10 mouse cellular contexts compared by ENCODE assay signal in genomic region chr12:85397063-85397959, GRCm38 (mm10). TPM values are rescaled to one million over a fixed set of nuclear protein-coding genes. Genes with fewer than 3 reads are reported as not detected.
DNase-seq lines count a peak whose midpoint lies in the region; ATAC-seq and TF ChIP-seq lines count a peak whose summit lies in the region.
"Had no signal": no experiment of that assay in that cellular context is flagged by ENCODE, and none has a peak within 500 bp of the region (broad histone marks: within the 10 kb centered on the region; RNA-seq: fewer than 3 reads in every experiment).

No protein-coding gene starts in this region.

- no peaks in the 10 kb centered on the region for H3K36me3 ChIP-seq in liver, embryonic 15.5 days (replicated peaks)
- no peaks in the 10 kb centered on the region for H3K36me3 ChIP-seq in liver, embryonic 11.5 days (ENCODE audit: control insufficient read depth, insufficient read depth, low read length)
- H3K36me3 ChIP-seq in stomach, postnatal 0 days (ENCODE audit: control insufficient read depth, insufficient read depth, low read length), result no peaks in the 10 kb centered on the region
- no peaks in the 10 kb centered on the region for H3K36me3 ChIP-seq in kidney, adult 2 months (ENCODE audit: control insufficient read depth, insufficient read depth, low read length)
- H3K36me3 ChIP-seq: lung, embryonic 15.5 days had no signal

- no peaks in the 10 kb centered on the region; the same call in 1 of the 2 replicates for H3K4me1 ChIP-seq in liver, embryonic 15.5 days (replicated peaks)
- H3K4me1 ChIP-seq in liver, embryonic 11.5 days (replicated peaks; ENCODE audit: control insufficient read depth, insufficient read depth, low read length), result no peaks in the 10 kb centered on the region
- peaks cover 15% of the 10 kb centered on the region; the same call in 1 of the 2 replicates for H3K4me1 ChIP-seq in brown adipose tissue, adult 24 weeks (ENCODE audit: control insufficient read depth, insufficient read depth, insufficient read length, low read length)
- no peaks in the 10 kb centered on the region for H3K4me1 ChIP-seq in stomach, postnatal 0 days (replicated peaks; ENCODE audit: control insufficient read depth, insufficient read depth)
- no peaks in the 10 kb centered on the region for H3K4me1 ChIP-seq in kidney, adult 2 months (ENCODE audit: control insufficient read depth, insufficient read depth, low read length)

- peak; percentile 52 for TF ChIP-seq EP300 in stomach, postnatal 0 days (optimal IDR thresholded peaks at IDR 0.05)

- H3K4me2 ChIP-seq in liver, embryonic 15.5 days, result no peak overlapping the region
- H3K4me2 ChIP-seq in liver, embryonic 11.5 days, result no peak overlapping the region
- H3K4me2 ChIP-seq in stomach, postnatal 0 days (replicated peaks; ENCODE audit: low read depth), result no peak overlapping the region; the same call in 1 of the 2 replicates
- H3K4me2 ChIP-seq: lung, embryonic 15.5 days had no signal

- TF ChIP-seq POLR2A in kidney, adult 2 months (IDR thresholded peaks at IDR 0.05; ENCODE audit: low read depth, low read length), result no peak

- H3K4me3 ChIP-seq in liver, embryonic 15.5 days (replicated peaks), result no peak overlapping the region
- no peak overlapping the region for H3K4me3 ChIP-seq in liver, embryonic 11.5 days (ENCODE audit: low read depth, low read length)
- H3K4me3 ChIP-seq in brown adipose tissue, adult 24 weeks (ENCODE audit: insufficient read depth, low read depth, low read length), result 0 out of 2 replicates have a peak overlapping the region, but pooled peaks have one; percentile 22
- H3K4me3 ChIP-seq in stomach, postnatal 0 days (ENCODE audit: low read depth, low read length), result no peak overlapping the region
- H3K4me3 ChIP-seq in kidney, adult 2 months (ENCODE audit: insufficient read depth, low read depth, low read length), result no peak overlapping the region
- H3K4me3 ChIP-seq: lung, embryonic 15.5 days had no signal

- WGBS in liver, embryonic 15.5 days (ENCODE audit: insufficient replicate concordance), result 53% methylated on average over 18 of the region's 18 CpGs
- WGBS in liver, embryonic 11.5 days, result 65% methylated on average over 18 of the region's 18 CpGs
- 54% methylated on average over 18 of the region's 18 CpGs for whole genome bisulfite sequencing in stomach, postnatal 0 days
- WGBS in kidney, adult 2 months, result 70% methylated on average over 18 of the region's 18 CpGs

- TF ChIP-seq CTCF in stomach, postnatal 0 days (IDR thresholded peaks at IDR 0.05; ENCODE audit: low read depth), result no peak
- no peak for TF ChIP-seq CTCF in kidney, adult 2 months (conservative IDR thresholded peaks at IDR 0.05; ENCODE audit: insufficient read depth, insufficient read length, low read depth, low read length)

- peak overlapping the region; percentile 33; the same call in 1 of the 2 replicates for H3K27ac ChIP-seq in liver, embryonic 15.5 days (replicated peaks)
- H3K27ac ChIP-seq in liver, embryonic 11.5 days (ENCODE audit: low read depth, low read length), result no peak overlapping the region
- peak overlapping the region; percentile 45 for H3K27ac ChIP-seq in brown adipose tissue, adult 24 weeks (replicated peaks; ENCODE audit: low read depth, low read length)
- H3K27ac ChIP-seq in stomach, postnatal 0 days (replicated peaks), result peak overlapping the region; percentile 71
- H3K27ac ChIP-seq in kidney, adult 2 months (ENCODE audit: insufficient read depth, low read depth, low read length), result no peak overlapping the region
- H3K27ac ChIP-seq: lung, embryonic 15.5 days had no signal

- H3K27me3 ChIP-seq in liver, embryonic 15.5 days, result peaks cover 13% of the 10 kb centered on the region; the same call in 1 of the 2 replicates
- peaks cover 4% of the 10 kb centered on the region; the same call in 1 of the 2 replicates for H3K27me3 ChIP-seq in liver, embryonic 11.5 days (replicated peaks; ENCODE audit: control insufficient read depth, insufficient read depth, low read length)
- H3K27me3 ChIP-seq in stomach, postnatal 0 days (ENCODE audit: control insufficient read depth, insufficient read depth, low read length), result no peaks in the 10 kb centered on the region
- no peaks in the 10 kb centered on the region for H3K27me3 ChIP-seq in kidney, adult 2 months (replicated peaks; ENCODE audit: control insufficient read depth, insufficient read depth, low read length)
- H3K27me3 ChIP-seq: lung, embryonic 15.5 days had no signal

- H3K9me3 ChIP-seq in liver, embryonic 15.5 days (replicated peaks), result no peaks in the 10 kb centered on the region
- no peaks in the 10 kb centered on the region for H3K9me3 ChIP-seq in liver, embryonic 11.5 days (ENCODE audit: control insufficient read depth, low read length)
- no peaks in the 10 kb centered on the region for H3K9me3 ChIP-seq in stomach, postnatal 0 days (ENCODE audit: control insufficient read depth, low read length)
- H3K9me3 ChIP-seq: lung, embryonic 15.5 days had no signal

- DNase-seq in liver, embryonic 11.5 days (ENCODE audit: low spot score), result no peak
- DNase-seq in lung, postnatal 14 days, result peak; percentile 69
- DNase-seq in stomach, postnatal 0 days (ENCODE audit: low spot score), result peak; percentile 69
- DNase-seq in kidney, adult 2 months, result no peak
- DNase-seq in testis, postnatal 10 days (ENCODE audit: low spot score), result no peak
- DNase-seq: right cerebral cortex, postnatal 14 days; thymus, adult 18-20 months had no signal

- H3K9ac ChIP-seq in liver, embryonic 15.5 days, result no peak overlapping the region
- no peak overlapping the region for H3K9ac ChIP-seq in liver, embryonic 11.5 days (ENCODE audit: low read depth, low read length)
- peak overlapping the region; percentile 13; the same call in 1 of the 2 replicates for H3K9ac ChIP-seq in stomach, postnatal 0 days (ENCODE audit: low read length)
- H3K9ac ChIP-seq: lung, embryonic 15.5 days had no signal

- no peak for ATAC-seq in liver, embryonic 15.5 days (ENCODE audit: insufficient read depth)
- ATAC-seq in liver, embryonic 11.5 days (replicated peaks; ENCODE audit: low FRiP score), result no peak
- ATAC-seq in stomach, postnatal 0 days (ENCODE audit: low FRiP score, low TSS enrichment), result peak; percentile 74

RNA-seq across cellular contexts. Expression of gene Tmed10, which starts 22.7 kb away (rescaled TPM):
- 162 and 163 TPM in 2 replicates for polyA plus RNA-seq in liver, embryonic 15.5 days (2015; fragmentation: Nextera tagmentation; extraction: Ambion mirVana)
- polyA plus RNA-seq in liver, embryonic 11.5 days (2014; fragmentation: Nextera tagmentation; extraction: Ambion mirVana), result 271 and 278 TPM in 2 replicates
- 96.7 and 126 TPM in 2 replicates for polyA plus RNA-seq in brown adipose tissue, adult 24 weeks (2012; ENCODE audit: insufficient read depth, insufficient read length, missing spikeins)
- polyA plus RNA-seq in stomach, postnatal 0 days (2015; fragmentation: Nextera tagmentation; extraction: Ambion mirVana), result 351 and 370 TPM in 2 replicates
- 144 and 190 TPM in 2 replicates for polyA plus RNA-seq in kidney, adult 2 months (2012; rRNA removed)

RNA-seq across cellular contexts. Expression of gene Nek9, which starts 58.1 kb away (rescaled TPM):
- 5.7 and 6.1 TPM in 2 replicates for polyA plus RNA-seq in liver, embryonic 15.5 days (2015; fragmentation: Nextera tagmentation; extraction: Ambion mirVana)
- 7.2 and 9.4 TPM in 2 replicates for polyA plus RNA-seq in liver, embryonic 11.5 days (2014; fragmentation: Nextera tagmentation; extraction: Ambion mirVana)
- polyA plus RNA-seq in brown adipose tissue, adult 24 weeks (2012; ENCODE audit: insufficient read depth, insufficient read length, missing spikeins), result 29.5 and 38.8 TPM in 2 replicates
- polyA plus RNA-seq in stomach, postnatal 0 days (2015; fragmentation: Nextera tagmentation; extraction: Ambion mirVana), result 7.2 and 8.1 TPM in 2 replicates
- 24.9 and 27.8 TPM in 2 replicates for polyA plus RNA-seq in kidney, adult 2 months (2012; rRNA removed)

Comparison
In these comparisons a context has a peak if more than half of its experiments do, and no peak if none do; other contexts are left out.
1. H3K27ac ChIP-seq: peak in liver, embryonic 15.5 days (single experiment), brown adipose tissue, adult 24 weeks (single experiment) and stomach, postnatal 0 days (single experiment); none in liver, embryonic 11.5 days (single experiment) and kidney, adult 2 months (single experiment).
2. DNase-seq: peak in lung, postnatal 14 days (single experiment) and stomach, postnatal 0 days (single experiment); none in liver, embryonic 11.5 days (single experiment), kidney, adult 2 months (single experiment) and testis, postnatal 10 days (single experiment).